Mouse (Mus musculus) olfactory bulb, adult 2 months (tissue): ENCODE data around the gene Gab2. TPM values are rescaled to one million over a fixed set of nuclear protein-coding genes. Genes with fewer than 3 reads are reported as not detected.

Source experiments
- H3K27ac ChIP-seq: fragments of 200-500 bp; 2 replicates; pipeline ENCODE4 v1.5.1; 2012; ENCODE audit warnings: low read depth, low read length; ENCODE audit not compliant: insufficient read depth
- H3K4me1 ChIP-seq: fragments of 200-500 bp; 2 replicates; pipeline ENCODE4 v1.6.1; 2012; ENCODE audit warnings: low read length; ENCODE audit not compliant: control insufficient read depth, insufficient read depth
- H3K4me3 ChIP-seq: fragments of 200-500 bp; 2 replicates; pipeline ENCODE4 v1.5.1; 2012; ENCODE audit warnings: mild to moderate bottlenecking, low read depth, low read length, moderate library complexity; ENCODE audit not compliant: insufficient read depth
- CTCF ChIP-seq: fragments of 200-500 bp; IDR thresholded peaks from 2 replicates; pipeline ENCODE4 v1.5.1; 2012; ENCODE audit warnings: low read depth, mild to moderate bottlenecking, low read length, moderate library complexity; ENCODE audit not compliant: insufficient read depth
- POLR2A ChIP-seq: fragments of 200-500 bp; IDR thresholded peaks from 2 replicates; pipeline ENCODE4 v1.6.1; 2012; ENCODE audit warnings: mild to moderate bottlenecking, low read depth, low read length, moderate library complexity; ENCODE audit not compliant: insufficient read depth
- WGBS: fragments of 180-500 bp; shearing (Covaris S2); methylation state at CpG from one replicate; pipeline ENCODE4 v1.1.7; 2018; 5-methylcytosine and 5-hydroxymethylcytosine counted together
- polyA plus RNA-seq: library from polyadenylated mRNA; stranded (reverse); fragments of >200 nt; gene quantifications from 2 replicates; pipeline ENCODE4 v1.2.4, GENCODE M21; 2012; ENCODE audit warnings: low replicate concordance; ENCODE audit not compliant: missing spikeins, insufficient read depth, insufficient read length

The Gab2 gene
- polyA plus RNA-seq: not detected in 2 replicates

- Histone ChIP-seq H3K4me1 (peaks cover 14% of the 10 kb centered on the region), H3K27ac (peak within 1 kb of the TSS; percentile 73), H3K4me3 (peak within 1 kb of the TSS; percentile 96)
- TF ChIP-seq POLR2A (peak; percentile 40; the same call in 1 of the 2 replicates), CTCF (no peak)
- WGBS: under 1% methylated on average over 61 of the region's 83 CpGs
Measured at GRCm38 (mm10) chr7:97081242-97081958, at the start of gene Gab2. TSS of gene Gab2 (plus strand) at chr7:97081586.

GRCm38 (mm10) chr7:97032412-97032811 is 49.0 kb upstream of the Gab2 start:
- TF ChIP-seq CTCF: no peak
- TF ChIP-seq POLR2A: no peak
- Histone ChIP-seq H3K4me3 (no peak overlapping the region), H3K4me1 (peaks cover 3% of the 10 kb centered on the region; the same call in 1 of the 2 replicates), H3K27ac (no peak overlapping the region)
- WGBS: 22% methylated on average over 2 of the region's 2 CpGs

GRCm38 (mm10) chr7:97039641-97040040 is 41.7 kb upstream of the Gab2 start:
- Histone ChIP-seq H3K27ac (no peak overlapping the region), H3K4me3 (no peak overlapping the region), H3K4me1 (no peaks in the 10 kb centered on the region)
- TF ChIP-seq CTCF: no peak
- no peak for TF ChIP-seq POLR2A
- WGBS: 59% methylated on average over 4 of the region's 4 CpGs

GRCm38 (mm10) chr7:97041868-97042449 is 39.4 kb upstream of the Gab2 start:
- no peaks in the 10 kb centered on the region for H3K4me1 ChIP-seq
- 90% methylated on average over 6 of the region's 6 CpGs for WGBS
- H3K4me3 ChIP-seq: no peak overlapping the region
- no peak overlapping the region for H3K27ac ChIP-seq
- TF ChIP-seq POLR2A (no peak), CTCF (no peak)

GRCm38 (mm10) chr7:97042981-97043380 is 38.4 kb upstream of the Gab2 start:
- Histone ChIP-seq H3K4me1 (no peaks in the 10 kb centered on the region), H3K27ac (no peak overlapping the region), H3K4me3 (no peak overlapping the region)
- 95% methylated on average over 1 of the region's 1 CpGs for WGBS
- TF ChIP-seq POLR2A (no peak), CTCF (no peak)

GRCm38 (mm10) chr7:97060966-97061365 is 20.4 kb upstream of the Gab2 start:
- WGBS: 97% methylated on average over 2 of the region's 2 CpGs

GRCm38 (mm10) chr7:97071512-97071911 is 9.9 kb upstream of the Gab2 start:
- no peaks in the 10 kb centered on the region for H3K4me1 ChIP-seq
- no peak for TF ChIP-seq CTCF
- no peak for TF ChIP-seq POLR2A

More at GRCm38 (mm10) chr7:97060966-97061365, 20.4 kb upstream of the Gab2 start:
- Histone ChIP-seq H3K27ac (no peak overlapping the region), H3K4me3 (no peak overlapping the region), H3K4me1 (no peaks in the 10 kb centered on the region)
- TF ChIP-seq POLR2A (no peak), CTCF (no peak)

GRCm38 (mm10) chr7:97072061-97072460 is 9.3 kb upstream of the Gab2 start:
- Histone ChIP-seq H3K27ac (no peak overlapping the region), H3K4me1 (no peaks in the 10 kb centered on the region), H3K4me3 (no peak overlapping the region)
- TF ChIP-seq POLR2A: no peak
- no peak for TF ChIP-seq CTCF
- 72% methylated on average over 5 of the region's 5 CpGs for WGBS

More at GRCm38 (mm10) chr7:97071512-97071911, 9.9 kb upstream of the Gab2 start:
- Histone ChIP-seq H3K27ac (no peak overlapping the region), H3K4me3 (no peak overlapping the region)
- WGBS: 92% methylated on average over 3 of the region's 3 CpGs

GRCm38 (mm10) chr7:97074974-97075373 is 6.4 kb upstream of the Gab2 start:
- Histone ChIP-seq H3K27ac (no peak overlapping the region), H3K4me3 (no peak overlapping the region), H3K4me1 (peaks cover 3% of the 10 kb centered on the region)
- TF ChIP-seq POLR2A (no peak), CTCF (no peak)
- WGBS: 71% methylated on average over 1 of the region's 1 CpGs

- TF ChIP-seq CTCF: no peak
- TF ChIP-seq POLR2A: no peak
- Histone ChIP-seq H3K4me3 (no peak overlapping the region), H3K4me1 (peaks cover 5% of the 10 kb centered on the region), H3K27ac (no peak overlapping the region)
Measured at GRCm38 (mm10) chr7:97076977-97077376, 4.4 kb upstream of the Gab2 start.
